Mouse (Mus musculus) embryonic fibroblast, embryonic 13.5 days (primary cell): ENCODE results near the gene Gm14214. TPM values are rescaled to one million over a fixed set of nuclear protein-coding genes. Genes with fewer than 3 reads are reported as not detected.

ENCODE experiments used
- H3K27ac ChIP-seq: 2 replicates; pipeline ENCODE4 v1.5.1; 2012; ENCODE audit warnings: low read length, control low read depth, inconsistent platforms; ENCODE audit not compliant: insufficient read depth
- H3K4me1 ChIP-seq: 2 replicates; pipeline ENCODE4 v1.6.1; 2011; ENCODE audit warnings: low read length; ENCODE audit not compliant: control insufficient read depth, insufficient read depth
- H3K4me3 ChIP-seq: 2 replicates; pipeline ENCODE4 v1.5.1; 2011; ENCODE audit warnings: mild to moderate bottlenecking, control low read depth, low read length; ENCODE audit not compliant: insufficient read depth
- CTCF ChIP-seq: IDR thresholded peaks from 2 replicates; pipeline ENCODE4 v1.5.1; 2011; ENCODE audit warnings: mild to moderate bottlenecking, control low read depth, low read length, moderate library complexity, borderline replicate concordance; ENCODE audit not compliant: insufficient read depth
- POLR2A ChIP-seq: IDR thresholded peaks from 2 replicates; pipeline ENCODE4 v1.6.1; 2011; ENCODE audit warnings: low read depth, mild to moderate bottlenecking, control low read depth, low read length, moderate library complexity
- polyA plus RNA-seq: library from polyadenylated mRNA; stranded (reverse); fragments of >200 nt; gene quantifications from 2 replicates; pipeline ENCODE4 v1.2.4, GENCODE M21; 2011; ENCODE audit warnings: low read depth; ENCODE audit not compliant: missing spikeins, insufficient read length

The Gm14214 gene
- polyA plus RNA-seq, 1 experiment, result not detected

GRCm38 (mm10) chr2:154791661-154792642 lies 22.1 kb upstream of the Gm14214 start:
- H3K4me3 ChIP-seq, result peak overlapping the region; percentile 100
- TF ChIP-seq CTCF (no peak), POLR2A (no peak)
- H3K4me1 ChIP-seq, result peaks cover 5% of the 10 kb centered on the region
- H3K27ac ChIP-seq, result peak overlapping the region; percentile 97

DNA sequence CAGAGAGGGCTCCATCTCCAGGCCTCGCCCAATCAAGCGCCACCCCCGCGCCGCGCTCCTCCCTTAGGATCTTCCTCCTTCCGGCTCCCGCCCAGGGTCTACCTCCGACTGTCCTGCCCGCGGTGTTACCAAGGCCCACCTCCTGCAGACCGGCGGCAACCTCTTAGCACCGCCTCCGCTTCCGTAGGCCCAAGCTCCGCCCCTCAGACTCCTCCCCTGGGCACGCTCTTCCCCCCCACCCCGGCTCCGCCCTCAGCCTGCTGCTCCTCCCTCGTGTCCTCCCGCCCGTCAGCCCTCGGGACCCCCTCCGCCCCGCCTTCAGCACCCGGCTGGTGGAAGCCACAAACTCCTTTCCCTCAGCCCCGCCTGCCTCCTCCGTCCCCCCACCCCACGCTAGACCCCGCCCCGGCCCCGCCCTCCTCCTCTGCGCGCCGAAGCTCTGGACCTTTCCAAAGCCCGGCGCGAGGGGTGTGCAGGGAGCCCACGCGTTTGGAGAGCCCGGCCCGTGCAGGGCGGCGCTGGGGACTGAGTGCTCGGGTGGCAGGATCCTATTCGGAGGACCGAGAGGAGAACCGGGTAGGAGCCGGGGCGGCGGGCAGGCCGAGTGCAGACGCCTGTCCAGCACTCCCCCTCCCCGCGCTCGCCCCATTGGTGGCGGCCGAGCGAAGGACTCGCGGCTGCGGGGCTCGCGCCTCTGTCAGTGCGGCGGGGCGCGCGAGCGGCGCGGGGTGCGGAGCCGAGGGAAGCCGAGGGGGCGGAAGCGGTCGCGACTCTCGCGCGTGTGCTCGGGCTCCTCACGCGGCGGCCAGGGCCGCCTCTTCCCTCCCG lies 21.0 kb upstream of the Gm14214 start, which contains the start of the genes Raly and a:
TSS of gene Raly (plus strand) at position 441 of the 828 bp plus-strand sequence.
TSS of gene a (plus strand) at position 747 of the 828 bp plus-strand sequence.
- Histone ChIP-seq H3K27ac (peak within 1 kb of the TSS; percentile 97), H3K4me3 (peak within 1 kb of the TSS; percentile 100), H3K4me1 (peaks cover 9% of the 10 kb centered on the region)
- TF ChIP-seq POLR2A, result peak; percentile 95
- TF ChIP-seq CTCF, result no peak

- peak overlapping the region; percentile 51 for H3K27ac ChIP-seq
- peaks cover 9% of the 10 kb centered on the region for H3K4me1 ChIP-seq
- peak overlapping the region; percentile 11; the same call in 1 of the 2 replicates for H3K4me3 ChIP-seq
- no peak for TF ChIP-seq CTCF
- TF ChIP-seq POLR2A, result peak; percentile 69
Measured at GRCm38 (mm10) chr2:154789977-154790655, 20.3 kb upstream of the Gm14214 start.

GRCm38 (mm10) chr2:154789381-154789780 lies 19.6 kb upstream of the Gm14214 start:
- Histone ChIP-seq H3K27ac (no peak overlapping the region), H3K4me3 (no peak overlapping the region), H3K4me1 (peaks cover 12% of the 10 kb centered on the region)
- TF ChIP-seq CTCF, result no peak
- no peak for TF ChIP-seq POLR2A

- no peak for TF ChIP-seq POLR2A
- TF ChIP-seq CTCF, result no peak
- Histone ChIP-seq H3K27ac (no peak overlapping the region), H3K4me3 (no peak overlapping the region), H3K4me1 (peaks cover 10% of the 10 kb centered on the region)
Measured at GRCm38 (mm10) chr2:154786776-154787175, 16.9 kb upstream of the Gm14214 start.

GRCm38 (mm10) chr2:154786187-154786586 lies 16.4 kb upstream of the Gm14214 start:
- peaks cover 10% of the 10 kb centered on the region for H3K4me1 ChIP-seq

GRCm38 (mm10) chr2:154785284-154785683 lies 15.5 kb upstream of the Gm14214 start:
- Histone ChIP-seq H3K27ac (no peak overlapping the region; the same call in 1 of the 2 replicates), H3K4me3 (no peak overlapping the region), H3K4me1 (peaks cover 10% of the 10 kb centered on the region)
- TF ChIP-seq CTCF (no peak), POLR2A (no peak)

More at GRCm38 (mm10) chr2:154786187-154786586, 16.4 kb upstream of the Gm14214 start:
- H3K4me3 ChIP-seq, result no peak overlapping the region
- TF ChIP-seq CTCF (no peak), POLR2A (no peak)
- no peak overlapping the region for H3K27ac ChIP-seq

DNA sequence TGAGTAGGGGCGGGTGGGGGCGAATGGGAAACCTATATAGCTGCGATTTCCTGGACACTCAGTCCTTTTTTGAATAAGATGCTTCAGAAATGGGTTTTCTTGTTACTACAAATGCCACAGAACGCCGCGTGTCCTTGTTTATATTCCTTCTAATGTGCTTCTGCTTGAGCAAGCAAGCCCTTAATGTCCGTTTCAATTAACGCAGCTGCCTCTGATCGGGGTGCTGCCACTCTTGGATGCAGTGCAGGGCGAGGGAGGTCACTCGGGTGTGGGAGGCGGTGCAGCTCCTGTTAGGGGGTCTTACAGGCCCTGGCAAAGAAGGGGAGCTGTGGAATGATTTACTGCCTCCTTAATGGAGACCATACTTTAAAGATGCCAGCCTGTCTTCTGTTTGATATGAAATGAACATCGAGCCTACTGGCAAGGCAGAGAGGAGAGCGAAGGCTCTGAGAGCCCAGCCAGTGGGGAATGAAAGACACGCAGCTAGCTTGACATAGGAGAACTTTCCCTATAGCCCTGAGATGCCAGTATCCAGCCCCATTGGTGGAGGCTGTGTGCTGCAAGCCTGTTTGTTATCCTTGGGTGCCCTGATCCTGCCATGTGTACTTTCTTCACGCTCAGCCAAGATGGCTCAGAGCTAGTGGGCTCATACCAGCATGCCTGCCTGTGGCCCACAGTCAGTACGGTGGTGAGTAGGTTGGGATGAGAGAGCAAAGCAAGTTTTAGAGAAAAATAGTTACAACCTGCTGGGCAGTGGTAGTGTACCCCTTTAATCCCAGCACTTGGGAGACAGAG lies 13.2 kb upstream of the Gm14214 start:
- no peak overlapping the region for H3K4me3 ChIP-seq
- H3K27ac ChIP-seq, result no peak overlapping the region
- H3K4me1 ChIP-seq, result peaks cover 10% of the 10 kb centered on the region
- no peak for TF ChIP-seq CTCF
- TF ChIP-seq POLR2A, result no peak
